Mouse (Mus musculus) forelimb bud, embryonic 11.5 days (tissue): ENCODE data around the gene Prr5.

Source experiments
- DNase-seq: peaks from one replicate; pipeline ENCODE4 v3.0.0-alpha.2; 2012; ENCODE audit warnings: low read depth, low spot score

Gene Prr5

DNA sequence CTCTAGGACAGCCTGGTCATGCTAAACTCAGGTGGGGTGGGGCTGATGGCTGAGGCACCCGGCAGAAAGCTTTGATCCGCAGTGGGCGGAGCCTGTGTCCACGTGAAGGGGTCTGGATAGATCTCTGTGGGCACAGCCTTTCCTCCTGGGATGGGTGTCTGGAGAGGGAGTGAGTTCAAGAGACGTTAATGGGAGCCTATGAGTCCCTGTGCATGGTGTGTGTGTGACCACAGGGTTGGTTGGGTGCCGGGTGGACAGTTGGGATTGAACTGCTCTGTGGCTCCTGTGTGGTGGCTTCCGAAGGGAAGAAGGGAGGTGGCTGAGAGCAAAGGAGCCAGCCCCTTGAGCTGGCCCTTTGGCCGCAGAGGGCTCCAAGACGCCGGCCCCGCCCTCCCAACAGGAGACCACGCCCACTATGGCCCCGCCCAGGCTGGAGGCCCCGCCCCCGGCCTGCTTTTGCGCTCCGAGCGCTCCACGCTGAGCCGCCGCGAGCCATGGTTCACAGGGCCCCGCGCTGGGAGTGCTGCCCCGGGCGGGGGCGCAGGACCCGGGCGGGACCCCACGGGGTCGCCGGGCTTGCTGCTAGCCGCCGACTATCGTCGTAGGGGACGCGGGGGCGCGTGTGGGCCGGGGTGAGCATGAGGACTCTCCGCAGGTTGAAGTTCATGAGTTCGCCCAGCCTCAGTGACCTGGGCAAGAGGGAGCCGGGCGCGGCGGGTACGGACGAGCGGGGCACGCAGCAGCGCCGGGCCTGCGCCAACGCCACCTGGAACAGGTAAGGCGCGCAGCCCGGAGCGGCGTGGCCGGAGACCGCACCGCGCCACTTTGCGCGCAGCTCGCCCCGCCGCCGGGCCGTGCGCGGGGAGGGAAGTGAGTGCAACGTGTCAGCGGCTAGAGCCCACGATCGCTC lies 11.4 kb downstream of the Prr5 start:
- DNase-seq: peak; percentile 67

DNA sequence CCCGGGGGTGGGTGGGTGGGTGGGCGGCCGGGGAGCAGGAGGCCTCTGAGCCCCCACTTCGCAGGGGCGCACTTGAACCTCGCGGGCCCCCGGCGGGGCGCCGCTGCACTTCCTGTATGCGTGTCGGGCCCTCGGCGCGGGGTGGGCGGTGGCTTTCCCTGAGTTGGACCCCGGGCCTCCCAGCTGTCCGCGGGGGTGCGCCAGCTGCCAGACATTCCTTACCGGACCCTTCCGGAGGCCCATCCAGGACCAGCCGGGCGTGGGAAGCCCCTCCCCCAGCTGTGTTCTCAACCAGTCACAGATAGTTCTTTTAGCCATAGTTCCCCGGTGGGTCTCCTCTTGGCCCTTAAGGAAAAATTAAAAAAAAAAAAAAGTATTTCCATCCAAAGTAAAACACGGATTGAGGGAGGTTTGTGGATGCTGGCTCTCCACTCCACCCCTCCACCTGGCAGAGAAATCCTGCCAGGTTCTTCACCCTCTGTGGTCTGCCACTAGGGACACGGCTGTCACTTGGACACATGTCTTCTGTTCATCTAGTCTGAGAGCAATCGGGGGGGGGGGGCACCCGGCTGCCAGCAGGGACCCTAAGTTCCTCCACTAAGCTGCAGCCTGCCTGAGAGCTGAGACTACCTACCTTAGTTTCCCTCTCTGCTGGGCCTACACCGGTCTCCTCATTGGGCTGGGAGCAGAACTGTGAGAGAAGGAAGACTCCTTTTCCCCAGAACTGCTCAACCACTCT lies 12.2 kb downstream of the Prr5 start:
- peak; percentile 65 for DNase-seq

DNA sequence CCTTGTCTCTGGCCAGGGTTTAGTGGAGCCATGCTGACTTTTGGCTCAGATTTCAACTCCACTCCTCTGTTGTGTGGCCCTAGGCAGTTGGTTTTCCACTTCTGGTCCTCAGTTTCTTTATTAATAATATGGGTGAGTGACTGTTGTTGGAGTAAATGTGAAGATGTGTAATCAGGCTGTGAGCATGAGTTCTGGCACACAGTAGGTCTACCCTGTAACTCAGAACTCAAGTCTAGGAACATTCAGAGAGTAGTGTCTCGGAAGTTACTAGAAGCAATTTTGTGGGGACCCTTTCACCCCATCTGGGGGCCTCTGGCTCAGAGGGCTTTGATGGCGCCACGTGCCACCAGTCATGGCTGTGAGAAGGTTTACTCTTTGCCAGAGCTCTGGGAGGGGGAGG lies 12.8 kb downstream of the Prr5 start:
- DNase-seq: no peak

DNA sequence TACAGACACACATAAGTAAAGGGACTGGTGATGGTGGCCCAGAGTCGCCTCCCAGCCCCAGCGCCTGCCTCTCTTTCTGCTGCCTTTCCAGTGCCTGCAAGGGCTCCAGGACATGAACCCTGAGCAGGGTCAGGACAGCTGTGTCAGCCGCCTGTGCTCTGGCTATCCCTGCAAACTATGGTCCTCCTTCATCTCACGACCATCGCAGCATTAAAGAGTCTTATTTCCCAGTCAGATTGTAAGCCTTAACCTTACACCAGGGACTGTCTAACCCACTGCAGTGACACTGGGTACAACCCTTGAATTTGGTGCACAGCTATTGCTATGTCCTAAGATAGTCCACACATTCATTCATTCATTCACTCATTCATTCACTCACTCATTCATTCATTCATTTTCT lies 13.4 kb downstream of the Prr5 start:
- no peak for DNase-seq

DNA sequence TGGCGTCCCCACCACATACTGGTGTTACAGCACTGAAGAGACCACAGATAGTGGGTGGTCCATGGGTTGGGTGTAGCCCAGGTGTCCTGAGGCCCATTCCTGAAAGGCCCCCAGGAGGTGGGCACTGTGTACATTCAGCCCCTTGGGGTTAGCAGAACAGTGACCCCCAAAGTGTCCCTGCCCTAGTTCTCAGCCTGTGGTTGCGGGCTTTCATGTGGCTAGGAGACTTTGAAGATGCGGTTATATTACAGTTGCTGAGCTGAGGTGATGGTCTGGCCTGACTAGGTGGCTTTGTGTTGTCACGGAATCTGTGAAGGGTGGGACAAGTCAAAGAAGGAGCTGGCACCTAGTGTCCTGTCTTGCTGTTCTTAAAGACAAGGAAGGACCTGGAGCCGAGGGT lies 15.1 kb downstream of the Prr5 start:
- no peak for DNase-seq

DNA sequence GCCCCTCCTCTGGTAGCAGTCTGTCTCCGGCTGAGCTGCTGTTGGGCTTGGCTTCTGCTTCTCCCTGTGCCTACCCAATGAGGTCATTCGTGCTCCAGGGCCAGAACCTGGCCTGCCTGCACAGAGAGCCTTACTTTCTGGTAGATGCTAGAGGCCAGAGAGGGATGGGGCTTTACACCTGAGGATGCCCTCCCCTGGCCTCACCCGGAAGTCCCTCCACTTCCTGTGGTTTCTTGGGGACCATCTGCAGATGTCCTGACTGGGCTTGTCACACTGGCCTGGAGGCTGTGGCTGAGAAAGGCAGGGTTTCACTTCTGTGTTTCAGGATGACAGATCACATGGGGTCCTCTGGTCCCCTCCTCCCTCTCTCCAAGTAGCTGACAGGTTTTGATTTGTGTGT lies 16.0 kb downstream of the Prr5 start:
- no peak for DNase-seq

DNA sequence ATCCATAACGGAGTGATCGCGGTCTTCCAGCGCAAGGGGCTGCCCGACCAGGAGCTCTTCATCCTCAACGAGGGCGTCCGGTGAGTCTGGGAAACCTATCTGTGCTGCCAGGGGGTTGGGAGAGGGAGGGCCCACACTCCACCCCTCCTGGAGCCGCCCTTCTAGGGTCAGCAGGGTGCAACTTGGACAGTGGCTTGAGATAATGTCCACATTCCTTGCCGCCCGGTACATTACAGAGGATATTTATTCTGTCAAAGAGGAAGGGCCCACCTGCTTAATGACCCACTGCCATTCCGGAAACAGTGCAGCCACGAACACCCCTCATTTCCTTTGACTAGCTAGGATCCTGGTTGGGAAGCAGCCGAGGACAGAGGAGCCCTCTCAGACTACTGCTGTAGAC lies 18.5 kb downstream of the Prr5 start:
- no peak for DNase-seq

DNA sequence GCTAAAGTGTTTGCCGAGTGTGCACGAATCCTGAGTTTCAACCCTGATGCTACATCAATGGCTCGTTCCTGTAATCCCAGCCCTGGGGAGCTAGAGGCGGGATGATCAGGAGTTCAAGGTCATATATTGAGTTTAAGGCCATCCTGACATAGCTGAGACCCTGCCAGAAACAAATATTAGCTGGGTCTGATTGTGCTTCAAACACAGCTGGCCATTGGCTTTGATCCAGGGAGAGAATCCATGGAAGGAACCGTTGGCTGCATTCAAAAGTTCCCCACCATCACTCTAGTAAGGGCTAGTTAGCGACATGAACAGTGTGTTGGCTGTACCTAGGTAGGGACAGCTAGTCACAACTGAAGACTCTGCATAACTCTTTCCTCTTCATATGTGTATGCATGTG lies 19.9 kb downstream of the Prr5 start:
- no peak for DNase-seq

DNA sequence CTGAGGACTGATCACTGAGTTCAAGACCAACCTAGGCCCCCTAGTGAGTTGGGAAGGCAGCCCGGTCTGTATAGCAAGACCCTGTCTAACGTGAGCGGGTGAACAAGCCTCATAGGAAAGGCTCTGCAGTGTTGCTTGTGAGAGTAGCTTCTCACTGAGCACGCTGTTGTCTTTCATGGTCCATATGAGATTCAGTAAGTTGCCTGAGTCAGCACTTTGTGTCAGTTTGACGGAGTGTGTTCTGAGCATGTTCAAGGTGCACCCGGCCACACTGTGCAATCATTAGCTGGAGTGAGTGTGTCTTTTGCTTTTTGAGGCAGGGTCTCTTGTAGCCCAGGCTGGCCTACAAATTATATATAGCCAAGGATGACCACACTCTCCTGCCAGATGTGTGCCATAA lies 22.1 kb downstream of the Prr5 start:
- no peak for DNase-seq

DNA sequence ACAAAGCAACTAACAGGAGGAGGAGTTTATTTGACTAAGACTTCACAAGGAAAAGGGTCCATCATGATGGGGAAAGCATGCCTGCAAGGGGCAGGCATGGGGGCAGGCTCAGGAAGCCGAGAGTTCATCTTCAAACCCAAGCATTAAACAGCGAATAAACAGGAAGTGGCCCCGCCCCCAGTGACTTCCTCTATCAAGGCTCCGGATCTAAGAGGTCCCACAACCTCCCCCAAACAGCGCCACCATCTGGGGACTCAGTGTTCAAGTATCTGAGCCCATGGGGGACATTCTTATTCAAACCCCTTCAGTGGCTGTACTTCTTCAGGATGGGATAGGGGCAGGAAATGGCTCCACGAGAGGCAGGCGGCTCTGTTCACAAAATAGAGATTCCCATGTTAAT lies 23.2 kb downstream of the Prr5 start:
- no peak for DNase-seq

DNA sequence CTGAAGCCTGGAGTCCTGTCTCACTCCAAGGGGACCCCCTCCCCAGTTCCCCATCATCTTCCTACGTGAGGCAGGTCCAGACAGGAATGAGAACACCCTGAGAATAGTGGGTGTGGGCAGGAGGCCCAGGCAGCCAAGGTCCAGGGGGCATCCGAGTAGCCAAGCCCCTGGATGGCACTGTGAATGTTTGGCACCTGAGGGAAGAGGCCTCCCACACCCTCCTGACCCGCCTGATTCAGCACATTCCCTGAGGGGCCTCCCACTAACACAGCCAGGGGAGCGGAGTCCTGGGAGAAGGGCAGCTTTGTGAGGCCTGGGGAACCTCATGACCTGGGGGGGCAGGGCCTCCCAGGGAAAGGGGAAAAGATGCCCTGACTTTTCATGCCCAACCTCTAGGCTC lies 26.6 kb downstream of the Prr5 start:
- no peak for DNase-seq

DNA sequence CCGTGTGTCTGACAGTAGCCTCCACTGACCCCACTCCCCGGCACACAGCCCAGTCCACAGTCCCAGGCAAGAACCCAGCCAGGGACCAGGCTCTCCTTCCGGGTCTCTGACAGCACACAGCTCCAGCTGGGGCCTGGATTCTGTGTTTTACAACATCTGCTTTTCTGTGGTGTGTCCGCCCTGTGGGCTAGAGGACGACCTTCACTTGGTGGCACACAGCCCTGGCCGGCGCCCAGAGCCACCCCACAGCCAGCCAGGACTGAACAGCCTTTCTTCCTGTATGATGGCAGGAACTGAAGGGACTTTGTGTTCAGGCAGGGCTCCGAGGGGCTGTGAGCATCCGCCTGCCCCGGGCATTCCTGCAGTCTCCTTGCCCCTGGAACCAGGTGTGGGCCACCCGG lies 28.2 kb downstream of the Prr5 start:
- DNase-seq: no peak

DNA sequence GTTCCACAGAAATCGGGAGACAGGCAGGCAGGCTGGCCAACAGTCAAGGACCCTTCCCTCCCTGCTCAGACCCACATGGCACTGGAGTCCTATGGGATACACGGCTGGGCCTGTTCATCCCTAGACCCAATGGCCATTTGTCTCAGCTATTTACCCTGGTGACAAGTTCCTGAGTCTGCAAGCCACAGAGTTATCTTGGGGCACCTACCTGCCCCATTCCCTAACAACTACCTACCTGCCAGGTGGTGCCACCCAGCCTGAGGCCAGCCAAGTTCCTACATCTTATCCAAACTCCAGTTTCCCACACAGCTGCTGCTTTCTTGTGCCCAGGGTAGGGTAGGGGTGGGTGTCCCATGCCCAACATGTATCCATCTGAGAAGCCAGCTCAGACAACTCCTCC lies 28.8 kb downstream of the Prr5 start:
- DNase-seq: no peak

DNA sequence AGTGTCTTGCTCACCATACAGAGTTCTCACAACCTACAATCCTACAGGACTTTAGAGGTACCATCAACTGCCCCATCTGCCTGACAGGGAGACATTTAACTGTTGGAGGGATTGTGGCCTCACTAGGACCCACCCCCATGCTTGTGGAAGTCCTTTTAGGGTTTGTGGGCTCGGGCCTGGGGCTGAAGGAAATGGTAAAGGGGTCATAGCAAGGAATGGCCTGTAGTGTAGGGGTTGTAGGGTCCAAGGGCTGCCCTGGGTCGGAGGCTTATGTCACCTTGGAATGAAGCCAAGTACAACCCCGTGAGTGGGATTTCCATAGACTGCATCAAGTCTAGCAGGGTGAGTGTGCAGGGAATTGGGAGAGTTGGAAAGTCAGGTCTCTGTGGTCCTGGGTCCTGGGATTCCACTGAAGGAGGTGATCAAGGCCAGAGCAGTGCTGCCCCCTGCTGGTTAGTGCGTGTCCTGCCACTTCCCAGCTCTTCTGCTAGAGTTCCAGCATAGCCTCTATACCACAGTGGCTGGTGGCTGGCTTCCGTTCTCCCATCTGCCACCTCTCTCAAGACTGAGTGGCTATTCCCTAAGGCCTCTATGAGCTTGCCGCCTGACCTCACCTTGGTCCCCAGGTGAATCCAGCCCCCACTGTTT lies 30.9 kb downstream of the Prr5 start:
- DNase-seq: peak; percentile 76

DNA sequence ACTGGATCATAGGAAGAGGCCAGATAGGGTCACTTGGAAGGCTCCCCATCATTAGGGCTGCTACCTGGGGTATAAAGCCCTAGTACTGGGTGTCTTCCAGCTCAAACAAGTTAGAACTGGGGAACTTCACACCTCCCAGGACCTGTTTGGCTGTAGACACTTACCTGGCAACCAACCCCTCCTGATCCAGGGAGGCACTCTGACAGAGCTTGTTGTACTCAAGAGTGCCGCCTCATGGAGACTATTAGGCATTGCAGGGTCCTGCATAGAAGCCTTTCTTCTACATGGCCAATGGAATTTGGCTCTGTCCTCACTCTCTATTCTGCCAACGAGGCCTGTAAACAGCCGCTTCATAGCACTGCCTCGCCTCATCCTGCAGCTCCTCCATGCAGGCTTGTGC lies 32.5 kb downstream of the Prr5 start:
- DNase-seq: no peak

DNA sequence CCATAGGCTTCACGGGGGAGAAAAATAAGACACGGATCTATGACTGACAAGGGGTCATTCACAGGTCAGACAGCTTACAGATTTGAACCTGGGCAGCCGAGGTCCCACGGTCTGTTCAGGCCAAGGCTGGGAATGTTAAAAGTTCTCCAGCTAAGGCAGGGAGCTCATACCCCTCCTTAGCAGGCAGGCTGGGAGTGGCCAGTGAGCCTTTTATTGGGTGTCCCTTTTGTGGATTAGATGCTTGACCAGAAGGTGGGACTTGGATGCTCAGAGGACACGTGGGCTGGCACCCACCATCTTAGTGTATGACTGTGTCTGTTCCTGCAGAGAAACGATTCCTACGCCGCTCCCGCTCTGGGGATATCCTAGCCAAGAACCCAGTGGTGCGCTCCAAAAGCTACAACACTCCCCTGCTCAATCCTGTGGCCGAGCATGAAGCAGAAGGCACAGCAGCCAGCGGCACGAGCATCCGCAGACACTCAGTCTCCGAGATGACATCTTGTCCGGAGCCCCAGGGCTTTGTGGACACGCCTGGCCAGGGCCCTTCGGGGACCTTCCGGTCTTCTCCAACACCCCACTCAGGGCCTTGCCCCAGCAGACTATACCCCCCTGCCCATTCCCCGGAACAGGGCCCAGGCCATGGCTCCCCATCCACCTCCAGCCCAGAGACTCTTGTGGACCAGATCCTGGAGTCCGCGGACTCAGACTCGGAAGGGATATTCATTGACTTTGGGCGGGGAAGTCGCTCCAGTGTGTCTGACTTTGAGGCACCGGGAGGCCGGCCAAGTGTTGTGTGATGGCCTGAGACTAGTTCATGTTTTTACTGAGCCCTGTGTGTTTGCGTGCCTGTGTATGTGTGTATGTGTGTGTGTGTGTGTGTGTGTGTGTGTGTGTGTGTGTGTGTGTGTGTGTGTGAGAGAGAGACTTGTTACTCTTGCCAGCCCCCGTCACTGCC lies 33.2 kb downstream of the Prr5 start:
- no peak for DNase-seq

DNA sequence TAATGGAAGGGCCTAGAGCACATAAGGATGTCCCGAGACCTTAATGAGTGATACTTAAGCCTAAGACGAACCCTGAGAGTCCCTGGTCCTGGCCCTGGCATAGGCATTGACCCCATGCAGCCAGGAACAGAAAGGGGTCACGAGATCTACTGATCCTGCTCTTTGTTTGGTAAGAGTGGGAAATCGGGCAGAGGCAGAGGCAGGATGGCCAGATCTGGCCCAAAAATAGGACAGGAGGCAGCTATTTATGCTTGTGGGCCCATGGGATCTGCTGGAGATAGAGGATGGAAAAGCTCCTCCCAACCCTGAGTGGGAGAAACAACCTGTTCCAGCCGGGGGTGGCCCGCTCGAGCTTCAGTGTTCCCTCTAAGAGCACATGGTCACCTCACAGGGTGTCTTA lies 34.6 kb downstream of the Prr5 start:
- no peak for DNase-seq

DNA sequence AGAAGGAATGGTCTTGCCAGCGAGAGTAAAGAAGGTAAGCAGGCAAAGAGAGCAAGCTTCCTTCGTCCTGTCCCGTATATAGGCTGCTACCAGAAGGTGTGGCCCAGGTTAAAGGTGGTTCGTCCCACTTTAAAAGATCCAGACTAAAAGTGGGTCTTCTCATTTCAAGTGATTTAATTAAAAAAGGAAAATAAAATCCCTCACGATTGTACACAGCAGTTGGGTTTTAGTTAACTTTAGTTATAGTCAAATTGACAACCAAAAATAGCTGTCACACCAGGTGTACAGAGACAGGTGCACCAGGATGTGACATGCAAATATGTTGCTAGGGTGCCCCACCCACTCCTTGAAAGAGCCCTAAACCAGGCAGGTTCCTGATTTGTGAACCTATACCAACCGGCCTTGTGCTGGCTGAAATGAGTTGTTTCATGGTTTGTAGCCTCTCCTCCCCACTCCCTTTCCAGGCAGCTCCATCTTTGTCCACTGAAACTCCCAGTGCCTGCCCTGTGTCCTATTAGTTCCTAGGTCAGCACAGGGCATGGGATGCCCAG lies 36.0 kb downstream of the Prr5 start:
- no peak for DNase-seq

DNA sequence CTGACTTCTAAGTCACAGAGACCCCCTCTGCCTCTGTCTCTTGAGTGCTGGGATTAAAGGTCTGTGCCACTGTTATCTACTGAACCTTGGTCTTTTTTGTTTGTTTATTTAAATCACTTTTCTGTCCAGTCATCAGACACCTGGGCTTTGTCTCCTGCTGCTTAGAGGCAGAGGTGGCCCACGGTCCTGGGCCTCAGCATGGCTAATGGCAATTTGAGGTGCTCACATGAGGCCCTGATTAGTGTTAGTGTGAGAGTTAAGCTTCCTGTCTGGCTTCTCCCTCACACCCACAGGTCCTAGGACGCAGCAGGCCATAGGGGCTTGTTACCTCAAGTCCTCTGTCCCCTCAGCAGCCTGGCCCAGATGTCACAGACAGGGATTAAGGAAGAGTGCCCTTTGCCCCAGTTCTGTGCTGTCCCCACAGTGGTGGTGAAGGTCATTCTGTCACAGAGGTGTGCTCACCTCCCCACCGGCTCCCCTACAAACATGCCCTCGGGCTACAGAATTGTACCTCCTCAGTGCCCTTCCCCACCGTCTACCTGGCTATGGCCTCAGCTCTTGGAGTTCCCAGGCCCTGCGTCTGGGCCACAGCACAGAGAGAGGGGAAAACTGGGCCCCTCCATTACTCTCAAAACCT lies 37.7 kb downstream of the Prr5 start:
- DNase-seq: no peak

DNA sequence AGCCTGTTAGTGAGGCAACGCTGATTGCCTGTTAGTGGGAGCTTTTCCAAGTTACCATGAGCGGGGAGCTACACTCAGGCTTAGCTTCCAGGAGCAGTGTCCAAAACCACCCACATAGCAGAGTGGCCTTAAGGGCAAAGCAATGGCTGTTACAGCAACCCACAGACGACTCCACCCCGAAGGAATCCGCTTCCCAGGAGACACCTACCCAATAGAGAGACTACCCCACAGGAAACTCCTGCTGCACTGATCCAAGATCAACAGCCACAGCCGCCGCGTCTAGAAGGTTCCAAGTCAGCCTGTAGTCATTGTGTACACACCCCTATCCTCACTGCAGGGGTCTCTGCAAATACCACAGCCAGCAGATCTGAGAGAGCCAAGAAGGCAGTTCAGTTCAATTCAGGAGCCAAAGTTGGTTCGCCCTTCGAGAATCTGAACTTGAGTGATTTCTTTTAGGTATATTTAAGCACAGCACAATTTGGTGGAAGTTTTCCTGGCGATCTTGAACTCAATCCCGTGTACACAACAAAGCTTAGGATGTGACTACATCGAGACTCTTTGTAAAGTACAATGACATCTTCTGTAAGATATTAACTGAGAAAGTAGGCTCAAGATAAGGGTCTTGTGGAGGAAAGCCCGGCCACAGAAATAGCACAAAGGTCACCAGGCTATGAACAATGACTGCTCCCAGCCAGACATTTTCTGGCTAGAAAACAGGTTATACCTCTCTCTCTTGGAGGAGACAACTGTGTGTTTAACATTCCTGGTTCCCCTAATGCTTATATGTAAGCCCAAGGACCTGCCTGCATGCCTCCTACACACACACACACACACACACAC lies 43.4 kb downstream of the Prr5 start:
- DNase-seq: no peak
